Mouse (Mus musculus) kidney, adult 18-20 months (tissue): ENCODE measurements around the gene Scamp5.
"Not testable (repeated sequence)": the region's sequence is repeated elsewhere in the genome, so short reads cannot be mapped to it uniquely, and the experiment has no call there.

Source experiments
- DNase-seq: peaks from one replicate; pipeline ENCODE4 v3.0.0; 2021

Scamp5 gene

DNA sequence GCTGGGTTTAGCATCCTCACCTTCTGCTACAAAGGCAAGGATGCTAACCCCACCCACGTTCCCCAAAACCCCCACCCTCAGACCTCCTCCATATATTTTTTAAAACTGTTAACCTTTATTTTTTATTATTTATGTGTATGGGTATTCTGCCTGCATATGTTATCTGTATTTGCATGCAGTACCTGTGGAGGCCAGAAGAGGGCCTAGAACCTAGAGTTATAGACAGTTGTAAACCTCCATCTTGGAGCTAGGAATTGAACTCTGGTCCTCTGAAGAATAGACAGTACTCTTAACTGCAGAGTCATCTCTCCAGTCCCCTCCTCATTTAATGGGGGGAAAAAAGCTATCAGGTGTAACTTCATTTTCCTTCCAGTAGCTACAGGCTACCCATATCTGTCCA lies 18.1 kb downstream of the Scamp5 start:
- DNase-seq, result no peak

DNA sequence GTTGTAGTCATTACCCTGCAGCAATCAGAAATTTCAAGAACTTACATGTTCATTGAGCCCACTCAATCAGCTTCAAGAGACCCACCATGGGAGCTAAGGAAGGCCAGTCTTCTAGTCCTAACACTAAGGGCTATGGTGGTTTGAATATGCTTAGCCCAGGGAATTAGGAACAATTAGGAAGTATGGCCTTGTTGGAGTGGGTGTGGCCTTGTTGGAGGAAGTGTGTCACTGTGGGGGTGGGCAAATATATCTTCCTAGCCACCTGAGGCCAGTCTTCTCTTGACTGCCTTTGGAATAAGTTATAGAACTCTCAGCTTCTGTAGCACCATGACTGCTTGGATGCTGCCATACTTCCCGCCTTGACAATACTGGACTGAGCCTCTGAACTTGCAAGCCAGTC lies 27.2 kb downstream of the Scamp5 start:
- no peak for DNase-seq

DNA sequence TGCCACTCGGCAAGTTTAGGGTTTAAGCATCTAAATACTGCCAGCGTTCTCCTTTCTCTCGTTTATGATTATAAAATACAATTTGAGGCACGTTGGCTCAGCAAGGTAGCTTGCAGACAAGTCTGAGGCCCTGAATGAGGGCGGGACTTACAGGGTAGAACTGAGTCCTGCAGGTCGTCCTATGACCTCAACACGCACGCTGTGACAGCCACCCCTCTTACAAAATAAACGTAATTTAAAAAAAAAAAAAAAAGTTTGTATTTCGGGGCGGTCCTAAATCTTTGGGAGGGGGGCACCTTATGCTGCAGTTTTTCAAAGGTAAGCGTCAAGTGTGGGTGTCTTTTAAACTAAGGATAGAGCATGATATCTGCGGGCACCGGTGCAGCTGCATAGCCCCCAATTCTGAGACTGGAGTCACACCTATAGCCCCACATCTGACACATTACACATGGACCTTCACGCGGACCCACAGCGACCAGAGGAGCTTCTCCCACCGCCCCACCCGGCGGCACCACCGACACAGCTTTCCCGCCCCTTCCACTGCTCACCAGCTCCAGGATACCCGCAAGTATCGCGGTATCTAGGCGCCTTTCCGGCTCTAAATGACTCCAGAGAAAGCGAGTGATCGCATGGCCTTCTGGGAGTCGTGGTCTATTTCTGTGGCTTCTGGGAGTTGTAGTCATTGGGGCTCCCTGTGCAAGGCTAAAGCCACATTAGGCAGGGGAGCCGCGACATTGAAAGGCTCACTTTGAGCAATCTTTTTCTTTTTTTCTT lies 28.2 kb downstream of the Scamp5 start, which contains the start of gene Ppcdc:
Gene Ppcdc (minus strand): TSS at position 603 of the 774 bp plus-strand sequence.
- peak; percentile 91 for DNase-seq

DNA sequence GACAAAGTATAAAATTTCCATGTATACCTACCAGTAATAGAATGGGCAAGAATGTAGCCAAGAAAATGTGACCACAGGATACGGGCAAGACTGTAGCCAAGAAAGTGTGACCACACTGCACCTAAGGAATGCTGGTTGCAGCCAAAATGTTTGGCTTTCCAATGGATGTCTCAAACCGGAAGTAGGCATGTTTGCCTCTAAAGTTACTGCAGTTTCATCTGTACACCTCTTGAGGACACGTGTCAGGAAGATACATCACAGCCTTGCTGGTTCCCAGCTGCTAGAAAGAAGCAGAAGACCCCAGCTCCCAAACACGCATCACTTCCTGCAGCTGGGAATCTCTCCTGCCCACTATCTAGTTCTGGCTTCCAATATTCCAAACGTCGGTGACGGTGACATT lies 28.8 kb downstream of the Scamp5 start:
- DNase-seq, result peak; percentile 17

DNA sequence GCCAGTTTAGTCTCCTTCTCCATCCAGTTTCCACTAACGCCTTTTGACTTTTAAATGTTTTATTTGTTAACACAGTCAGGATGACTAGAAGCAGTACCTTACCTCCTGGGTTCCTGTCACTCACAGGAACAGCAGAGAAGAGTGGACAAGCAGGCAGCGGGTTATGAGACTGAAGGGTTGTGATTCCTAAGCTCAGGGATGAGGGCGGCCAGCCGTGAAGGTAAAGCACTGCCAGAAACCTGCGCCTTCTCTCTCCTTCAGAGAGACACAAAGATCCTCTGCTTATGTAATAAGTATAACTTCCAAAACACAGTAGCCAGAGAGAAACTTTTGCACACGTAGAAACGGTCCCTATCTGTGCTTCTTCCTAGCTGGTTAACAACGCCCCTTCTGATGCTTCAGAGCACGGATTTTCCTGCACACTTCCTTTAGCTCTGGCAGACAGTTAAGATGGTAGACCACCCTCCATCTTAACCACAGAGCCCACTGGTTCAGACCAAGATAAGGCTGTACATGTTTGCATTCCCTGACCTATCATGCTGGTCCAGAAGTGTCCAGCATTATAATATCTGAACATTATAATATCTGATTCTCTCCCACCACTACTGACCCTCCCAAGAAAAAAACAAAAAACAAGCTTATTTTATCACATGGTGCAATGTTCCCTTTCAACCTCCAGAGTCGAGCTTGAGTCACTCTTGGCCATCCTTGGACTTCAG lies 29.8 kb downstream of the Scamp5 start:
- peak; percentile 28 for DNase-seq

DNA sequence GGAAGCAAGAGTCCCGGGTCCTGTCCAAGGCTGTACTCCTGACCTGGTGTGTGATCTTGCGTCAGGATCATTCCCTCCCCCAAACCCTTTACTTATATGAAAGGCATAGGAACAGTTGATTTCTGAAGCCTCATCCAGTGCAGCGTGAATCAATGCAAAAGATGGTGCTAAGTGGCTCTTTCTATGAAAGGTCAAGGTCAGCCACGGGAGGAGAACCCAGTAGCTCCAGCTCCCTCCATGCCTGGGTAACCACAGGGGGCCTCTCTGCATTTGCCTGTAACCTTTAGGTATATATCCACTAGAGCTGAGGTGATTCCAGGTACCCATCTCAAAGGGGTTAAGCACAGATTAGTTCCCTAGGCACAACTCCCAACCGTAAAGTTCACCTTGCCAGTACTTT lies 31.7 kb downstream of the Scamp5 start:
- DNase-seq, result no peak

DNA sequence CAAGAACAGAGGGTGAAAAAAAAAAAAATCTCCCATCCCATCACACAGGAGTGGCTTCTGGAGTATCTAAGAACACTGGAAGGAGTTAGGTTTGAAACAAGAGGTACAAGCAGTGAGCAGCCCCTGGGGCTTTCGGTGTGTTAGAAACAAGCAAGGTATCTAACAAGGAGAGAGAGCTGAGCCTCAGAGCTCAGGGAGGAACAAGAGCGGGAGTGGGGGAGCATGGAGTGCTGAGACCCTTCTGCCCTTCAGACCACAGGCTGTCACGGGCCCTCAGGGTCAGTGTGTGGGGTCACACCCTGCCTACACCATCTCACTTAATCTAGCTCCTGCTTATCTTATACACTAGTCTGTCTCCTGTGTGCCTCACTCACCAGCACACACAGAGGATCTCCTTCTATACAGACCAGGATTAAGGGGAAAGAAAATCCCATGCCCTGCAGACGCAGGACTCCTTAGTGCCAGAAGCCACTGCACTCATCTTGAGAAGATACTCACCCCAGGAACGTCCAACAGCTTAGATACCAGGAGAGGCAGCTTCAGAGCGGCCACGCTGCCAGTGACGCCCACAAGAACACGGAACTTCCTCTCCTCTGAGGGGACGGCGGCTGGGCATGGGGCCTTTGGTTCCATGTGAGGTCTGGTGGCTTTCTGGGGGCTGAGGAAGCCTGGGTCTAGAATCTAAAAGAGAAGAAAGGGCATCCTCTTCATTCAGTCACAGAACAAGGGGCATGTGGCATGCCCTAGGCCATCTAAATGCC lies 33.3 kb downstream of the Scamp5 start:
- DNase-seq, result no peak

DNA sequence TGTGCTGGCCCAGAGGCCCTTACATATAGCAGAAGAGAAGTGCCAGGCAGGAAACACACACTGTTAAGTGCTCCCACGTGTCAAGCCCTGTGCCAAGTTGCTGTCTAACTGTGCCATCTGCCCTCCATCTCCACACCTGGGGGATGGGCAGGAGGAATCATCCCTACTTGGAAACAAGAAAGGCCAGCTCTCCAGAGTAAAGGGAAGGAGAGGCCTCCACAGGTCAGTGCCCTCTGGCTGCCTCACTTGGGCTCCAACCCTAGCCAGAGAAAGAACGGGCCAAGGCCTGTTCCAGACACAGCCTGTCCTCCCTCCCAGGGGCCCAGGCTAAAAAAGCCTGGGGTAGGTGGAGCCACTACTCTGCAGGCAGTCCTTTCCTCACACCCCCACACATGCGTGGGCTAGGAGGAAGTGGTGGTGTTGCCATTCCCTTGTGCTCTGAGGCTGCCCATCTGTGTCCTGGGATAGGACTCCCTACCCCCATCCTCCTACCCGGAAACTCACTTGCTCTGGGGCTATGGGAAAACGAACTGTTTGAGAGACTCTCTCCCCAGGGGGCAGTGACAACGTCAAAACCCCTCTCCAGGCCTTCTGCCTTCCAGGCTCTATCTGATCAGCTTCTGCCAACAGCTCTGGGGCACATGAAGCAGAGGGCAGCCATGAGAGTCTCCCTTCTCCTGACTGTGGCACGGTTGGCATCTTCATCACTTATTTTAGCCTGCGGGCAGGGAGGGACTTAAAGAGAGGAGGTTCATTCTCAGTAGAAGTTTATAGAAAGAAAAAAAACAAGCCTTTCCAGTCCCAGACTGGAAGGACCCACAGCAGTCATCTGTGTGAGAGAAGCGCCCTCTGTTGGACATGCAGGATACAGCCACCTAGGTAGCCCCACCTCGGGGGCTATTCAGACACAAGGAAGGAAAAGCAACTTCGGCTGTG lies 34.5 kb downstream of the Scamp5 start:
- DNase-seq, result peak; percentile 77

DNA sequence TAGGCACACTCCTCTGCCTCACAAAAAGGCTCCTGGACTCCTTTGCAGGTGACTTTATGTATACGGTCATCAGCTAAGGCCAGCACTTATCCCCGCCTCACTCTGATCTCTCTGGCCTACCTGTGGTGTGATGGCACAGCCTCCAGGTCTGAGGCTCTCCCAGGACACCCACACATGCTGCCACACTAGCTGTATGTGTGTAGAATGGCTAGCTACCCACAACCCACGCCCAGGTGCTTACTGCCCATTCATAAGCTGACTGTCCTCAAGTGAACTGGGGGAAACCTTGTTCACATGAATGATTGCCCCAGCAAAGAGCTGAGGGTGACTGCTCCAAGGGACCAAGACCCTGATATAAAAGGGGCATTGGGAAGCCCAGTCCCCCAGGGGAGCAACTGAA lies 35.4 kb downstream of the Scamp5 start:
- no peak for DNase-seq

DNA sequence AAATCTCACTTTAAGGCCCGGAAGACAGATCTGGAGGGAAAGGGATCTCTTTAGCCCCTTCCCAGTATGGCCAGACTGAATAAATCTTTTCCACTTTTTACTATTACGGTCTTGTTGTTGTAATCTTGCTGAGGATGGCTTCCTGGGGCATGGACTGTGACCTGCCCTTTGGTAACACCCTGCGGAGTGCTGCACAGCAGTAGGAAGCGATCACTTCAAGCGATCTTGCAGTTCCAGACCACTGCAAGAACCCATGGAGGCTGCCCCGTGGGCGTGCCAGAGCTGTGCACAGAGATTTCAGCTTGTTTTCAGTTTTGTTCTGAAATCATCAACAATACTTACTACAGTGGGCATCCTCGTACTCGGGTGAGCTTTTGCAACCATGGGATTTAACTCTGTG lies 36.7 kb downstream of the Scamp5 start:
- DNase-seq, result peak; percentile 41

DNA sequence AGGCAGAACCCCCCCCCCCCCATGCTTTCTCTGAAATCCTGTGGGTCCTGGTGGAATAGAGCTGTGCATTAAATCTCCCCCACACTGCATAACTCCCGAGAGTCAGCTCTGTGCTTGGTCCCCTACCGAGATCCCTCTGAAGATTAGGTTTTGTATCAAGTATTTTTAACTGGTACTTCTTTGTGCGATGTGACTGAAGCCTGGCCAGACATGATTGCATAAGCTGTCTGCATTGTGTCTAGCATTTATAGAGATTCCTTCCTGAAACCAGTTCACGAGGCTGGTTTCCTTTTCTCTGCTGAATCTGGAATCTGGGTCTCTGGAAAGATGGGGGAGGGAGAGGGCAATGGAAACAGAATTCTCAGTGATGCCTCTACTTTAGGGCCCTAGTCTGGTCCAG lies 39.5 kb downstream of the Scamp5 start:
- no peak for DNase-seq

DNA sequence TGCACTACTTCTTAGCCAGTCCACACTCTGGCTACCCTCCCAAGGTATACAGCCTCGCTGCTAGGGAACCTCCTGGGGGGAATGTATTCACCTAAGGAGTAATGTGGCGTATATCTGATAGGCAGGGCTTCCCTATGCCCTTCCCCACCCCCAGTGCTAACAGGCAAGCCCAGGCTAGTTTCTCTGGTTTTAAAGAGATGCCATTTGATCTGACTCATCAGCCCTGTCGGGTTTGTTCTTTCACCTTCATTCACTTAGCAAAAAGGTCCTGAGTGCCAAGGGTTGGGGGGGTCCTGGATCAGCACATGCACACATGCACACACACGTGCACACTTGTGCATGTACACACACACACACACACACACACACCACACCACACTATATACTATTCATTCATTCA lies 39.9 kb downstream of the Scamp5 start:
- DNase-seq, result no peak

DNA sequence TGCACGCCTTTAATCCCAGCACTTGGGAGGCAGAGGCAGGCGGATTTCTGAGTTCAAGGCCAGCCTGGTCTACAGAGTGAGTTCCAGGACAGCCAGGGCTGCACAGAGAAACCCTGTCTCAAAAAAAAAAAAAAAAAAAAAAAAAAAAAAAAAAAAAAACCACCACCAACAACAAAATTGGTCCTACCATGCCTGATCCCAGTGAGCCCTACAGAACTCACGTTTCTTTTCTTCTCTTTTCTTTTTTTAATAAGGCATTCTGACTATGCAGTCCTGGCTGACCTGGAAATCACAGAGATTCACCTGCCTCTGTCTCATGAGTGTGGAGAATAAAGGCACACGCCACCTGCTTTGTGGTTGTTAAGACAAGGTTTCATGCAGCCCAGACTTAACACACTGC lies 40.7 kb downstream of the Scamp5 start:
- DNase-seq, result not testable (repeated sequence)

DNA sequence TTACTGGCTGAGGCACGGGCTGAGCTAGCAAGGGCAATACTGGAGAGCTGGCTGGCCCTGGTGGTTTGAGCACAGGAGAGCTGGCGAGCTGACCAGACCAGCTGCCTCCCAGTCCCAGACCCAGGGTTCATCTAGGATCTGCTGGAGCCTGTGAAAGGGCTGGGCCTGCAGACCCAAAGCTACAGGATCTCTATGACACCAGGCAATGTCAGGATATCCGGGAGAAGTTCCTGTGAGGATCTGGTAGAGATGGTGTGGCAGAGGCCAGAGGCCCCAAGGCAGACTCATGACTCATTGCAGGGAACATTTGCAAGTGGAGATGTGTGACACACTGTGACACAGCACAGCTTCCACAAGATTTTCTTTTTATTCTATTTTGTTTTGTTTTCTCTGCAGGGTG lies 42.7 kb downstream of the Scamp5 start:
- no peak for DNase-seq

DNA sequence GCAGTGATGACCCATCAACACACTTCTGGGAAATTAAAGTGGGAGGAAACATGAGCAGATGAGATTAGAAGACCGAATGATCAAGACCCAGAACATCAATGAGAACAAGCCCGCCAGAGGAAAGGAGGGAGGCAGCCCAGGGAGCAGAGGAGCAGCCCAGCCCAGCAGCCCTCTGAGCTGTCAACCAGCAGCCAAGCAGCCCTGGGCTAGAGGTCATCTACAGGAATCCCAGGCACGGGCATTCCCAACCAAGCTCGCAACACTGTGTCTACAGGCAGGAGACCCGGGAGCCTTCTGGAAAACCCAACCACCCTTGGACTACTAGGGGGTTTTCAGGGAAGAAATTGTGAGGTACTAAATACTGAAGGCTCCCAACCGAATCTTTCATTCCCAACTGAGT lies 43.8 kb downstream of the Scamp5 start:
- DNase-seq, result no peak

DNA sequence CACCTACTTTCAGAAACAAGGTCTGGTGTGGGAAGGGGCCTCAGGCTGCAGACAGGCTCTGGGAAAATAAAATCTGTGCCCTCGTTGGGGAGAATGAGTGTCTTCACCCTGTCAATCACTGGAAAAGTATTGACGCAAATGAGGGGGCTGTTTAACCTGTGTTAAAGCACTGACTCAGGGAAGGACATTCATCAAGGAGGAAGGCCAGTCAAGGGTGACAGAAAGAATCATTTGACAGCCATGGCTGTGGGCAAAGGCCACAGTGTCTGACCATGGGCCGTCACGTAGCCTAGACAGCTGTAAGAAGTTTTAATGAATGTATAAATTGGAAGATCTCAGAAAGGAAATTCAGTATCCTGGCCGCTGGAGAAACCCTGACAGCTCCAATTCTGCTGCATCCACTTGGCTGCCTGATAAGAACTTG lies 46.2 kb downstream of the Scamp5 start:
- DNase-seq, result no peak

DNA sequence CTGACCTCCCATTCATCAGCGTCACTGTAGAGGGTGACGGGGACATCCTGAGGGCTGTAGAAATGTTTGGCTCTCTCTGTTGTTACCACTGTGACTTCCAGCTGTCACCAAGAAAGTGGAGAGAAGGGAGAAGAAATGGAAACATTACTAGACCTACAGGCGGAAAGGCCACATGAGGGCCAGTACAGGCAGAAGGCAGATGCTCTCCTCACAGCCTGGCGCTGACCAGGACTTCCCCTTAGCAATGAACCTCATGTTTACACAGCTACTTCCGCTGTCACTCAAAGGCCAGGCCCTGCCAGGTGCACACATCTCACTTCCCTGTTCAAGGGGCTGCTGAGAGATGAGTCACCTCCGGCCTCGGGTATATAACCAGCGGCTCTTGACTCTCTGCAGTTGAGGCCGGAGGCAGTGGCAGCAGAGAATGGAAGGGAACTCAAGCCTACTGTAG lies 46.7 kb downstream of the Scamp5 start:
- DNase-seq, result peak; percentile 53

DNA sequence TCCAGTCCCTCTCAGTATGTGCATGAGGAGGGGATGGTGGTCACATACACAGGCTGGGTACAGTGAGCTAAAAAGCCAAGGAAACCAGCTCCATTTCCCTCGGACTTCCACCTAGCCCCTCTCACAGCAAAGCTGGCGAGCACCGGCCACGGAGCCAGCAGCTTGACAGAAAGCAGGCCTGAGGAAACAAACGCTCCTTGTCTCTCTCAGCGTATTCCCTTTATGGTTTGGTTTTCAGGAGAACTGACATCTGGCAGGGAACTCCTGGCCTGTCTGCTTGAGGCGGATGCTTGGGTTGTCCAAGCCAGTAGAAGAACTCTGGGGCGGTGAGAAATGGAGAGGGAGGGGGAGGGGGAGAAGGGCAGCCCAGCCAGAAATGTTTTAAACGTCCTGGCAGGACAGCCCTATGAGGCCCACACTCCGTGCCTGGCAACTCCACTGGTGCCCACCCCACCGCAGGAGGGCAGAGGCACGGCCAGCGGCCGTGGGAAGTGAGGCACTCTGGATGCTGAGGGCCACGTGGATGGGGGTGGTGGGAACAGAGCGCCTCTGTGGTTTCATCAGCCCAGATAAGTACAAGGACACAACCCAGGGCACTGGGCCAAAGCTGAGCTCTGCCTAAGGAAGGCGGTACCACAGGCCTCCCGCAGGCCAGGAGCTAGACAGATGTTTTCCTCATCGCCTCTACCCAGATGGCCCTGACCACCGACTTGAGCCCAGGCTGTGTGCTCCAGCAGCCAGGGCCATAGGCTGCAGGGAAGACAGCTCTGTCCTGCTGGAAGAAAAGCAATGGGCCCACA lies 47.3 kb downstream of the Scamp5 start:
- peak; percentile 77 for DNase-seq

DNA sequence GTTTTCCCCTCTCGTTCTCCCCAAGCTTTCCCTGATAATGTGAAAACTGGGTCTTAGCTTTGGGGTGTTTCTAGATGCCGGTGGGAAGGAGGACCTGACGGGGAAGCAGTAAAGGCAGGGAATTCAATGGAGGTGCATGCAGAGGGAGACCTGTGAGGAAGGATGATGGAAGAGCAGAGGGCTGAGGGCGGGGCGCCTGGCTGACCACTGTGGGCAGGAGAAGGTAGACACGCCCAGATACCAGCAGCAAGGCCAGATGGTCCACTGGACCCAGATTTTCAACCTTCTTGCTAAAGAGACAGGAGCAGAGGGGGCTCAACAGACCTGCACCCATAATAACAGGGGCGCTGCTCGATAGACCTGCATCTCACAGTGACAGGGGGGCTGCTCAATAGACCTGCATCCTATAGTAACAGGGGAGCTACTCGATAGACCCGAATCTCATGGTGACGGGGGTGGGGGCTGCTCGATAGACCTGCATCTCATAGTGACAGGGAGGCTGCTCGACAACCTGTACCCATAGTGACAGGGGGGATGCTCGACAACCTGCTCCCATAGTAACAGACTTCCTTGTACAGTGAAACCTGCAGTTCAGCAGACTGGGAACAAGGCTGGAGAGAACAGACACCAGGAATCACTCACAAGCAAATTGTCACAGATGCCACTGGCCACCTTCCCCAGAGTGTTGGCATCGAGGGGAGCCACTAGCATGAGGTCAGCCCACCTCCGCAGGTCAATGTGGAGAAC lies 48.2 kb downstream of the Scamp5 start:
- DNase-seq, result no peak

DNA sequence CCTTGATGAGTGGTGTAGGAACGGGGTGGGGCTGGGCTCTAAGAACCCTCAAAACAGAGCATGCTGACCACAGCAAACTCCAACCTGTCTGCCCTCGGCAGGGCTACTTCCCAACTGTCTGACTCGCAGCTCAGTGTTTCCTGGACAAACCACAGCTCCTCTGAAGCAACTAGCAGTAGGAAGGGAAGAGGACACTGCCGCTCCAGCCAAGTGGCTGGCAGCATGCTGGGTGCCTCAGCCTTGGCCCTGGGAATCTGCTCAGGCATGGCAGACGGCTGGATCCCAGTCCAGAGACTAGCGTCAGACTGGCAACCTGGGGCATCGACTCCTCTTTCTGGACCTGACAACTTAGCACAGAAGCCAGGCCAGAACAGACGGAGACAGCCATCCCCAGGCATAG lies 50.5 kb downstream of the Scamp5 start:
- no peak for DNase-seq
